Mouse (Mus musculus) T-cell, adult 2 months (primary cell): ENCODE data around the gene Fscn2.

Experiments
- DNase-seq: peaks from one replicate; pipeline ENCODE4 v3.0.0; 2022; ENCODE audit warnings: low spot score

Gene Fscn2

DNA sequence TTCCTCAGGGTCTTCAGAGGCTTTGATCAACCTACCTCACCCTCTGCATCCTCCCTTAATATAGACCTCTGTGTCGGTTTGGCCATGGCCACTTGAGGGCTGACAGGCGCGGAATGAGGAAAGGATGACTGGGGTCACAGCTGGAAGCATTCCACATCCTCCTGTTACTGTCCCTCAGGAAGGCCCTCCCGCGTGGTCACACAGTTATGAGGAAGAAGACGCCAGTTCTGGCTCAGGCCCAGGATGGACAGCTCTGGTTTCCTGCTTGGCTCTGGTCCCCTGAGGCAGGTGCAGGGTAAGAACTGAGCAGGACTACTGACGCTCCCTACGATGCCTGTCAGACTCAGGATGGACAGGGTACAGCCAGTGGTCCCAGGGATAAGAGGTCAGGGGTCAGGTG, 1.3 kb upstream of the Fscn2 start:
- DNase-seq, result no peak

DNA sequence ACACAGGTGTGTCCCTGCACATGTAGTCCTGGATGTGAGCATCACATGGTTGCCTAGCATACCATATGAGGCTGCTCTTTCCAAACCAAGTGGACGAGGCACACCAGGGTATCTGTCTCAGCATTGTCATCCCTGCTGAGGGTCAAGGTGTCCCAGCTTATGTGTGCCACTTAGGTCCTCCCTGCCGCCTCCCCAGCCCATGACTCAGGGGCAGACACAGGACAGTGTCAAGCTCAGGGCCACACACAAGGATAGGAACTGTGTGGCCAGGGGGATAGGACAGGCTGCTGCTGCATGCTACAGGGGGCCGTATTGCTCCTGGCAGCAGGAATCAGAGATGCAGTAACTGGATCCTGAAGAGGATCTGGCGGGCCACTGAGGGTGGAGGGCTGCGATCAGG, 579 bp upstream of the Fscn2 start:
- DNase-seq, result no peak

DNA sequence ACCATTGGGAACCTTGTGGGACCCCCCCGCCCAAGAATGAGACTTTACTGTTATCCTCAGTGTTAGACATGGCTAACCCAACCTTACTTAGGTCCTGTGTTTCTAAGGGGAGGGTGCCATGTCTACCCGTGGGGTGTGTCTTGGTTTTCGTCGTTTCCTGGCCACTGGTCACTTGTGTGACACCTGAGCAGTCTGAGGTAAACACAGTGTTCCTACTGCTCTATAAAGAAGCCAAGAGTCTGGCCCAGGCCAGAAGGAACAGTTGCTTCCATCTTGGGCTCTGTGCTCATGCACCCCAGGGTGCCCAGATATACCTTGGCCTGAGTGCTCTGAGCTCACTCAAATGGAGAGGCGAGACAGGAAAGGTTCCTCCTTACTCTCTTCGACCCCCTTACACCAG, 1.6 kb downstream of the Fscn2 start:
- no peak for DNase-seq

GRCm38 (mm10) chr11:120366443-120367027, 5.2 kb downstream of the Fscn2 start:
- DNase-seq, result no peak

GRCm38 (mm10) chr11:120369656-120370055, 8.3 kb downstream of the Fscn2 start:
- peak; percentile 72 for DNase-seq

DNA sequence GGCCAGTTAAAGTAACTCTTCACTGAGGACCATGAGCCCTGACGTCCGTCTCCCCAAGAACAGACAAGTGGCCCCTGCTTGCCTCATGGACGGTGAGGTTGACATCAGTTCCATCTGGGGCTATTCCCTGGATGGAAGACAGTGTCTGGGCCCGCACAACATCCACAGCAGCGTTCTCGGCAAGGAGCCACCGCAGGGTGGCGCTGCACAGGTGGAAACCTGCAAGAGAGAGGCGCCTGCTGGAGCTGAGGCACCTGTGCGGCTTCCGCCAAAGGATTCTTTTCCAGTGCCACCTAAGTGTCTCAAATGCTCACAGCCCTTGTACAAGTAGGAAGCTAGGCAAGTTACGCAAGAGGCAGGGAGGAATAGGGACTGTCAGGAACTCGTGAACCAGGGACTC, 11.7 kb downstream of the Fscn2 start:
- no peak for DNase-seq

DNA sequence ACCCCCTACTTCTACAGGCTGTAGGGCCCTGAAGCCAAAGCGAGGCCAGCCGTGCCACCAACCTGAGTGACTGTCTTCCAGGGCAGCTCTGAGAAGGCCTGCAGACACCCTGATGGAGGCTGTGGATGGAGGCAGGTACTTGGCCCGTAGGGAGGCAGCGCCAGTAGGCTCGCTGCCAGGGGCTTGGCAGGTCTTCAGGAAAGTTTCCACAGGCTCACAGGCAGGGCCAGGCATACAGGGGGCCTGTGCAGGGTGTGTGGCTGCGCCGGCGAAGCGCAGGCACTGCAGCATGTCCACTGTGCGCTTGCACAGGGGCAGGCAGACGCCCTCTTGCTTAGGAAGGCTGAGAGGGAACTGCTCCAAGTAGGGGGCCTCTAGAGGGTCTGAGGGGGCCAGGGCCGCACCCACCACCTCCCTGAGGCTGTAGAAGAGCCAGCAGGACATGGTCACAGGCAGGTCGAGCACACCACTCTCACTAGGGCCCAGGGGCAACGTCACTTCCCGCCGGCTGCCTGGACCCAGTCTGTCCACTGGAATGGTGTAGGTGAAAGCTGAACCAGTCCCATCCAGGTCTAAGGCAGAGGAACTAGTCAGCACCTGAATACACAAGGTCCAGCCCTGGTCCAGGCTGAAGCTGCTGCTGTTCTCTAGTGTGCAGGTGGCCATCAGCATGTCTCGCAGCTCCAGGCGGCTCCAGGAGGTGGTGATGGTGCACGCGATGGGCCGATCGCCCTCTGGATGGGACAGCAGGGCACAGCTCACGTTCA, 12.7 kb downstream of the Fscn2 start:
- no peak for DNase-seq

GRCm38 (mm10) chr11:120375324-120375723, 14.0 kb downstream of the Fscn2 start:
- DNase-seq, result no peak

DNA sequence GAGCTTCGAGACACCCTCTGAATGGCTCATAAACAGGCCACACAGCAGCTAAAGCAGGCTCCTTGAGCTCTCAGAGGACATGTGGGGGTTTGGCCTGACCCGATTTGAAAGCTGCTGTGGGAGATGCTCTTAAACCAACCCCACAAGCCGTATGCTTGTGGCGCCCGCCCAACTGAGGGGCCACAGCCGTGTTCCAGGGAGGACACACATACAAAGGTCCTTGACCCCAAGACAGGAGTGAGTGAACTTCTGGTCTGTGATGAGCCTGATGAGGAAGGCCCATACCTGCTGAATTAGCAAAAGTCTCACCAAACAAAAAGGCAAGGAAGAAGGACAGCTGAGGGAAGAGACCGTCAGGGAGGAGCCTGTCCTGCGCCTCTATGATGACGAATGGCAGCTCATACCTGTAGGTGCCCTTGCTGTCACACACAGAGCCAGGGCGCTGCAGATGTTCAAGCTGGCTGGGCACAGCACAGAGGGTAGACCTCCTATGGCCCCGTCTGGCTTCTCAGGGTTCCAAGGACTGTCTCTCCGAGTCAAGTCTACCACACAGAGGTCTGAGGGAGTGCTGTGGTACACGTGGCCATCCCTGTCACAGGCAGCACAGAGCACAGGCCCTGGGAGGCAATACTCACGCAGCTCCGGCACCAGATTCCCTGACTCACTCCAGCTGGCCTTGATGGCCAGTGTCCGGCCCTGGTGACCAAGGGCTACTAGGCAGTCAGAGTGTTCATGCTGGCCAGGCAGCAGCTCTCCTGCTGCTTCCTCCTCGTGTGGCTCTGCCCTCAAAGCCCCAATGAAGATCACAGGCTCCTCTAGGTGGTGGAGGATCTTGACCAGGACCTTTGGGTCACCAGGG, 15.2 kb downstream of the Fscn2 start:
- DNase-seq, result no peak

DNA sequence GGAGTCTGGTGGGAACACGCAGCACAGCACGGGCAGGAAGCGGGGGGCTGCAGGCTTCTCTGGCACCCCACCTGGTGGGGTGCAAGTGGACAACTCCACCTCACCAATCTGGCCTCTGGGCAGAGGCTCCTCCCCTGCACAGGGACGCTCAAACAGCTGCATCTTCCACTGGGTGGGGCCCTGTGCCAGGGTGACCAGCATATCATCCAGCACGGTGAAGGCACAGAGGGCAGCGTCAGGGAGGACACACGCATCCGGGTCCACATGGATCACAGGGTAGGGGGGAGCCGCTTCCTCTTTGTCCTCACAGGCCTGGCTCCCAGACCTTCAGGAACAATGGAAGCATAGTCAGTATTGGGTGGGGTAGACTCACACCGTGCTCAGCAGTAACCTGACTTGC, 16.0 kb downstream of the Fscn2 start:
- DNase-seq, result no peak

GRCm38 (mm10) chr11:120378031-120378610, 16.8 kb downstream of the Fscn2 start:
- no peak for DNase-seq

DNA sequence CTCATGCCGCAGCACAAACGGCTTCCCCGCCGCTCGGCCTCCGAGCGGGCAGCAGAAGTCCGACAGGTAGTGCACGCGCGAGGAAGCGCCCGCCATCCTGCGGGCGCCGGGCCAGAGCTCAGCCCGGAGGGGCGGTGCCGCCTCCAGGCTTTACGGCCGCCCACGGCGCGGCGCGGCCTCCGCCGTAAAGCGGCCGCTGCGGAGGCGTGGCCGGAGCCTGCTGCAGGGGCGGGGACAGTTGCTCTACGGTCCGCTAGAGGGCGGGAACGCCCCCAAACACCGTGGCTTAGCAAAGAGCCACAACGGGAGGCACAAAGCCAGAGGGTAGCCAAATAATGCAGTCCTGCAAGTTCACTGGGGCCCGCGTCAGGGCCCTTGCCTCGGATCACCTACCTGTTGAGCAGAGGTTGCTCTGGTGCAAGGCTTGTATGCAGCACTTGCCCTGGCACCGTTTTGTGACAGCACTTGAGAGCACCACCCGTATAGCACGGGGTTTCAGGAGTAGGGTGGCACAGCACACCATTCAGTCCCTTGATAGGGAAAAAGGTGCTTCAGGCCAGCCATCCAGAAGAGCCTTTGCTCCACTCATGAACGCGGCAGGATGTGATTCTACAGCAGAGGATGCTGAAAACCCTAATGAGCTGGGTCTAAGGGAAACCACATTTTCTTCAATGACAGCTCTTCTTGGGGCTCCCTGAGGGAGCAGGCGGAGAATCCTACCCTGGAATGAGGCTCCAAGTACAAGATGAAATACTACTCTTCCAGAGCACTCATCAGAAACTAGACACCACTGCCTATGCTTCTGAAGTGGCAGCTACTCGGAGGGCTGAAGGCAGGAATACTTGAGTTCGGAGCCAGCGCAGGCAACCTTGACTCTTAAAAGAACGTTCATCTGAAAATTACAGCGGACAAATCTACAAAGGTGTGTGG, 17.5 kb downstream of the Fscn2 start, which contains the start of gene Faap100:
Gene Faap100 (minus strand): TSS at position 154 of the 930 bp plus-strand sequence.
- peak; percentile 91 for DNase-seq

DNA sequence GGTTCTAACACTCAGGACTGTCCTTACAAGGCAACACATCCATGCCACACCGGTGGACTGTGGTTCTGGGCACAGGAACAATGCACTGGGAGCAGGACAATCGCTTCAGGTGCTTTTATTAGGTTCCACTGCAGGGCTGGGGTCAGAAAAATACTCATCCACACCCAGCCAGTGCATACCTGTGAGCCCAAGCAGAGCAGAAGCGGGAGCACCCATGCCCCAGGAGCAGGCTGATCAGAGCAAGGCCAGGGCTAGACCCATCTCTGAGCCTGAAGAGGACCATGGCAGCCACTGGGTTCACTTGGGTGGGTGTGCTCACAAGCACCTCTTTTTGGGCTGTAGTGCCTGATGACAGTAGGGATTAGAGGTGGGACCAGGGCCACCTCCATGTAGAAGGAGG, 18.9 kb downstream of the Fscn2 start:
- DNase-seq, result no peak

DNA sequence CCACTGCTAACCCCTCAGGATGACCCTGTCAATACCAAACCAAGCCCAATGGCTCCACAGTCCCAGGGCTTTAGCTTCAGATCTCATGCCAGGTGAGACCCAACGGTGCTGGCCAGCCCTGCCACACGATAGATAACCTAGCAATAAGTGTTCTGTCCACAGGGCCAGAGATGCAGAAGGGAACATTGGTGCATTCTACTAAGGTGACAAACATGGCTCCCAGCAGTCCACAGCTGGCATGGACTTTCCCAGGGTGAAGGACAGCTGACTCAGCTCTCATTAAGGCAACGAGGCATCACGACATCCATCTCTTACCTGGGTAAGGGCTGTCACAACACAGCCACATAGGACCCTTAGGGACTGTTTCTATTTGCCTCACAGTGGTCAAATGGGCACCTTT, 19.8 kb downstream of the Fscn2 start:
- no peak for DNase-seq

DNA sequence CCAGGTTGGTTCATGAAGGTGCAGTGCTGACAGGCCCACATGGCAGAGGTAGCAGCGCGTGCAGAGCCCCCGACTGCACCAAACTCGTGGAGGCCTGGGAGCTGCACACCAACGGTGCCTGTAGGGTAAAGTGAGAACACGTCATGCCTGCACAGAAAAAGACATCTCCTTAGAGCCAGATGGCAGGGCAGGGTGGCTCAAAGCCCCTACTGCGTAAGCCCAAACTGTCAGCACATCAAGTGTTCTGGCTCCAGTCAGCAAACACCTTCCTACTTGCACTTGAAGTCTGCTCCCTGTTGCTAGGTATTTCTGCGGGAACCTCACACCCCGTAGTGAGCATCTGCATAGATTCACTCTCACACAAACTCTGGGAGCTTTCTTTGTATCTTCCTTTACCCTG, 21.2 kb downstream of the Fscn2 start:
- no peak for DNase-seq

GRCm38 (mm10) chr11:120386632-120387031, 25.3 kb downstream of the Fscn2 start:
- no peak for DNase-seq

DNA sequence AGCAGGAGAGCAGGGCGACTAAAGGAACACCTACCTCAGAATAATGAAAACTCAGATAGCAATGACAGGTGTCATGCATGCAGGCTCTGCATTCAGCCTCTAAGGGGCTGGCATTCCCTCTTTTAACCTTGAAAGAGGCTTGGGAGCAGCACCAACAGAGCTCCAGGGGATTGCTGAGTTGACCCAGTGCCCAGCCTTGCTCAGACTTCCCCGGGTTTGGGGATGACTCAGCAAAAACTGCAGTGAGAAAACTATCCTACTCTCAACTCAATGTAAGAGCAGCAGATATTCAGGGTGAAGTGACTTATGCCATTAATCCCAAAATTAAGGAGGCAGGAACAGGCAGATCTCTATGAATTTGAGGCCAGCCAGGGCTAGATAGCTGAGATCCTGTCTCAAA, 25.8 kb downstream of the Fscn2 start:
- no peak for DNase-seq

DNA sequence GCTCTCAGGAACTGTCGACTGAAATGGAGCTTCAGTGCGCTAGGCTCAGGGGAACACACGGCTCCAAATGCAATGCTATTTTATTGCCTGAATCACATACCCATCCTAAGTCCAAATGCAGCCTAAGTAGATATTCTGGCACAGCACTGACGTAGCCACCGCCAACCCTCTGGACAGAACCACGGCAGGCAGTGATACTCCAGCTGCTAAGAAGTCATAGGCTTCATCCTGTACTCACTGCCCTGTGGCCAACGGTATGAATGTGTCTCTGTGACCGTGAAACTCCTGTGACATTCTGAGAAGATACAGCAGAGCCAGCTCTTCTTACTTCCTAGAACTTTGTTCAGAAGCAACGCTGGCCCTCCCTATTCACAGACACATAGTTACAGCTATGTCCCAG, 27.2 kb downstream of the Fscn2 start:
- DNase-seq, result no peak

- DNase-seq, result no peak
These were observed 34.3 kb downstream of the Fscn2 start for GRCm38 (mm10) chr11:120395661-120396060.

DNA sequence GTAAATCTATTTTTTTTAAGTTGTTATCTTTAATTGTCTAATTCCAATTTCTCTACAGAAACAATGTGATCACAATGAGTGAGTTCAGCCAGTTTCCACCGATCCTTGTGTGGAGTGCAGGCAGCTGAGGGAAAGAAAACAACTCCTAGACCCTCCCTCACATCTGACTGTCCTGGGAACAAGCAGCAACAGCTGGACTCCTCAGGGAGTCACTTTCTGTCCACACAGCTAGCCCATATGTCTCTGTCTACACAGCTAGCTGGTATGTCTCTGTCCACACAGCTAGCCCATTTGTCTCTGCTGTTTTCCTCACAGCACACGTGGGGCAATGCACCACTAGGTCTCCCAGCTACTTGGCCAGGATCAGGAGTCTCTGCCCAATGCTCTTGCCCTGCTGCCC, 36.3 kb downstream of the Fscn2 start:
- no peak for DNase-seq

DNA sequence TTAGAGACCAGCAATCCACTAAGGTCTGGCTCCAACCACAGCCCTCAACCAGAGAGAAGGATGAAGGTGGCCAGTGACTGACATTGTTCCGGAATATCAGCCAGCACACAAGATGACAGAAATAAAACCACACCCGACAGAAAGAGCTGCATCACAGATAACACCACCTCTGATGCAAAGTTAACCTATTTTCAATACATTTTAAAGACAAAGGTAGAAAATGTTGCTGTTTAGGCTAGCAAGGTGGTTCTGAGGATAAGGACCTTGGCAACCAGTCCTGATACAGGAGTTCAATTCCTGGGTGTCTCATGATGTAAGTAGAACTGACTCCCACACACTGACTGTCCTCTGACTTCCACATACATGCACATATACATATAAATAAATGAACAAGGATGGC, 38.0 kb downstream of the Fscn2 start:
- DNase-seq, result no peak

DNA sequence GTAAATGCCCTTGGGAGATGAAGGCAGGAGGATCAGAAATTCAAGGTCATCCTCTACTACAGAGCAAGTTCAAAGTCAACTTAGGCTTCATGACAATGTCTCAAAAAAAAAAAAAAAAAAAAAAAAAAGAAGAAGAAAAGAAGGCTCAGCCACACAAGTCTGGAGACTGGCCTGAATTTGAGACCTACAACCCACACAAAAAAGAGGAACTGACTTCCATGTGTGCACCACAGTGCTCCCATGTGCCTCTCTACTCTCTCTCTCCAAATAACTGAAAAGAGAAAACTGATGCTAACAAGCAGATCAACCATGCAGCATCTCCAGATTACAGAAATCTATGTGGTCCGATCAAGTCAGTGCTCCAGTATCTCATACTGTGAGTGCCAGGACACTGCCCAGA, 43.5 kb downstream of the Fscn2 start:
- no peak for DNase-seq
